Mouse (Mus musculus) cerebellum, postnatal 4 days (tissue): Measurements from ENCODE around the gene Ksr2.
"Not testable (repeated sequence)": the region's sequence is repeated elsewhere in the genome, so short reads cannot be mapped to it uniquely, and the experiment has no call there.

Source experiments
- DNase-seq, 2 experiments: peaks; one replicate each; pipeline ENCODE4 v3.0.0; 2022; ENCODE audit warnings: low spot score in 2 of 2, mixed read lengths in 1 of 2

Gene Ksr2

DNA sequence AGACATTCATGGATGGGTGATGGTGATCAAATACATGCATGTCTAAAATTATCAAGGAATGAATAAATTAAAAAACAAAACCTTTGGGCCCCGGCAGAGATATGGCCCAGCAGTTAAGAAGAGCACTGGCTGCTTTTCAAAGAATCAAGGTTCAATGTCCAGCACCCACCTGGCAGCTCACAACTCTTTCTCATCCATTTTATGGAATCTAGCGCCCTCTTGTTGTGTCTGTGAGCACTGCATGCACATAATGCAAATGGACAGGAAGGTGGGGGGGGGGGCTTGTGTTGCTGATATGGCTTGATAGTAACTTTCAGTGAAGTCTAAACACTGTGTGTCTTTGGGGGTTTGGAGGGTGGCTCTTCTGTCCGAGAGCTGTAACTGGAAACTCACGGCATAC lies 5.6 kb upstream of the Ksr2 start:
- DNase-seq = peak in 1 of 2 experiments; percentile 36

- DNase-seq = no peak
Measured at GRCm38 (mm10) chr5:117409369-117409768, 4.4 kb upstream of the Ksr2 start.

DNA sequence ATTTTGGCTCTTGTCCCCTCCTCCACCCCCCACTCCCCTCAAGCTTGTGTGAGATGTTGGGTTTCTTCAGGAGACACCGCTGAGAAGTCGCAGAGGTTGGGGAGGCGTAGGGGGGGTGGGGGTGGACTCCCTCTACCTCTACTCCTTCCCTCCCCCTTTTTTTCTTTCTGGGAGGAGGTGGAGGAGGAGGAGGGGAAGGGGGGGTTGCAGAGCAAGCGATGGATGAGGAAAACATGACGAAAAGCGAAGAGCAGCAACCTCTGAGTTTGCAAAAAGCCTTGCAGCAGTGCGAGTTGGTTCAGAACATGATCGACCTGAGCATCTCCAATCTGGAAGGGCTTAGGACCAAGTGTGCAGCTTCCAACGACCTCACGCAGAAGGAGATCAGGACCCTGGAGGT lies 811 bp downstream of the Ksr2 start:
- DNase-seq = no peak

DNA sequence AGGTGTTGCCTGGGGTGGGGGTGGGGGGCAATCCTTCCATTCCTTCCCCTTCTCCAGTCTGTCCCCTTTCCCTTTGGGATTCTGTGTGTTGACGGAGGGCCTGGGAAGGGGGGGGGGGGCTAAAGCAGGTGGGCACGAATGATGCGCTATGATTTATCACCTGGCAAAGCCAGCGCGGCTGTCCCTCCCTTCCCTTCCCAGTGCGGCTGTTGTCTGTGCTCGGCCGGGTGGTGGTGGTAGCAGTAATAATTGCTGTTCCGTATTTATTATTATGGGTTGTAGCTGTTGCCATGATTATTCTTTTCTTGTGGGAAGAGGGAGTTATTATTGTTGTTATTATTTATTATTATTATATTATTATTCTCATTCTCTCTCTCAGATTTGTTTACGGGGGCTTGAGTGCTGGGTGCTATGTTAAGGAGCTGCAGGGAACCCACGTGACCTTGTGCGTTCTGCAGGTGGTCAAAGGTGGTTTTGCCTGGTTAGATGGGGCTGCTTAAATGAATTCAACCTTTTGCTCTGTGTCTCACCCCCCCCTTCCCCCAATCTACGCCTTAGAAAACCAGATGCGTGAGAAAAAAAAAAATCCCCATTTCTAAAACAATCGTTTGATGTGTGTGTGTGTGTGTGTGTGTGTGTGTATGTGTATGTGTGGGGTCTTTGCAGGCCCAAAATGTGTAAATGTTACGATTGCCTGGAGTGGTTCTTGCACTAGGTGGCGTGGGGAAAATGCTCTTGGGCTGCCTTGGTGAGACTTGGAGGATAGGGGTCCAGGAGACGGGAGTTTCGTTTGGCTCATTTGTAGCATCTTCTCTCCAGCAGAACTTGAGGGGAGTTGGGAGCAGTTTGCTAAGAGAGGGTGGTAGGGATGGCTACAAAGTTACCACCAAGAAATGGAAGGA lies 1.5 kb downstream of the Ksr2 start:
- DNase-seq = no peak

DNA sequence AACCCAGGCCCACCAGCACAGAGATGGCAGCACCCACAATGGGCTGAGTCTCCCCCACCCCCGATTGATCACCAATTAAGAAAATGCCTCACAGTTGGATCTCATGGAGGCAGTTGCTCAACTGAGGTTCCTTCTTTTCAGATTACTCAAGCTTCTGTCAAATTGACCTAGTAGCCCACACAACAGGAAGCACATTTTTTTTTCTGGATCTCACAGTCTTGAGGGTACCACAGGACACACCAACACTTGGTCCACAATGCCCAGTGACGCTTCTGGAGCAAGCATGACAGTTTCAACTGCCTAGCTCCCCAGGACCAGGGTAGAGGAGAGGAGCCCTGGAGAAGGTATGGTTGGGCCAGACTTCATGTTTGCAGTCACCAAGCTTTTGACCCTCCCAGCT lies 3.6 kb downstream of the Ksr2 start:
- DNase-seq = no peak

GRCm38 (mm10) chr5:117433501-117433900 lies 19.7 kb downstream of the Ksr2 start:
- not testable (repeated sequence) for DNase-seq

GRCm38 (mm10) chr5:117440261-117440660 lies 26.5 kb downstream of the Ksr2 start:
- no peak for DNase-seq

- DNase-seq = no peak
Measured at GRCm38 (mm10) chr5:117441242-117441842, 27.5 kb downstream of the Ksr2 start.

DNA sequence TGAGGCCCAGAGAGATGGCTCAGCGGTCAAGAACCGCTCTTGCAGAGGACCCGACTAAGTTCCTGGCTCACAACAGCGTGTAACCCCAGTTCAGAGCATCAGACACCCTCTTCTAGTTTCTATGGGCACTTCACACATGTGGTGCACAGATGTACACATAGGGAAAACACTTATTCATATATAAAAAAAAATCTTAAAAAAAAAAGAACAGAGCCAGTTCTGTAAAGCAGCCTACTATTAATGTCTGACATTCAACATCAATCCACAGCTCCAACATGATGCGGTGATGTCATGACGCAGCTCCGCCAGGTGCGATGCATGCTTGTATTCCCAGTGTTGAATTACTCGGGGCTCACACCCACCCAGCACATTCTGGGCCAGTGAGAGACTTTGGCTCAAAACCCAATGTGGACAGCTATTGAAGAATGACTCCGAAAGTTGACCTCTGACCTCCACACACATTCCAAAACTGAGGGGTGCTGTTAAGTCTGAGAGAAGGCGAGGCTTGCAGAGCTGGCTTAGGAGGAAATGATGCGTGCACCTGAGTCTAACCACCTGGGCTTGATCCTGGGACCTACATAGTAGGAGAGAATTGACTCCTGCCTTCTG lies 28.5 kb downstream of the Ksr2 start:
- DNase-seq = no peak

- DNase-seq = no peak
Measured at GRCm38 (mm10) chr5:117443141-117443540, 29.3 kb downstream of the Ksr2 start.

- no peak for DNase-seq
Measured at GRCm38 (mm10) chr5:117443902-117444301, 30.1 kb downstream of the Ksr2 start.

GRCm38 (mm10) chr5:117447698-117448097 lies 33.9 kb downstream of the Ksr2 start:
- DNase-seq = no peak

GRCm38 (mm10) chr5:117452013-117452412 lies 38.2 kb downstream of the Ksr2 start:
- no peak for DNase-seq

DNA sequence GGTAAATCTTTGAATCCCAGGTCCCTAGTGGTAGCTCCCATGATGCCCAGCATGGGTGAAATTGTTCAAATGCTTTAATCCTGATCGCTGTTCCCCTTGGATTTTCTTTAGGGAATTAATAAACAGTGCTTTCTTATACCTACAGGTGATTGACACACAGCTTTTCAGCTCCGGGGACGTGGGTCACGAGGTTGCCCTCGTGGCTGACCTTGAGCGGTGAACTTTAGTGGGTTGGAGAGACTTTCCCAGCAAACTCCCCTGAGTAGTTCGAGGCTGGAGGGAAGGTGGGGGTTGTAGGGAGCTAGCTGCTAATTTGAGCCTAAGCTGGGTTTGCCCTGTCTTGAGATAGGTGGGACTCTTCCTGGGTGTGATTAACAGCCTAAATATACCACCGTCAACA lies 41.7 kb downstream of the Ksr2 start:
- no peak for DNase-seq

GRCm38 (mm10) chr5:117457121-117457520 lies 43.3 kb downstream of the Ksr2 start:
- no peak for DNase-seq

DNA sequence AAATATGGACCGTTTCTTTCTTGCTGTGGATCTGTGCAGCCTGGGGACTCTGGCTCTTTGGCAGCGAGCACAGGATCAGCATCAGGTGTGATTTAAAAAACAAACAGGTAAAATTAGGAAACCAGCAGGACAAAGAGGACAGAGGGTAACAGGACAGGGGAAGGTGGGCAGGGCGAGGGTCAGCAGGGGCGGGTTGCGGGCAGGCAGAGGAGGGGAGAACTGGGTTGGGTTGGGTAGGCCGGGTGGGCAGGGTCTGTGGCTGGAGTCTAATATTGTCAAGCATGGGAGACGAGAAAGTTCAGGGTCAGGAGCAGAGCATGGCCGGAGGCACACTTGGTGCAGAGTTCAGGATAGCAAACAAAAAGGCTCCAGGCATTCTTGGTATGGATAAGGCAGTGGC lies 43.8 kb downstream of the Ksr2 start:
- DNase-seq = no peak

DNA sequence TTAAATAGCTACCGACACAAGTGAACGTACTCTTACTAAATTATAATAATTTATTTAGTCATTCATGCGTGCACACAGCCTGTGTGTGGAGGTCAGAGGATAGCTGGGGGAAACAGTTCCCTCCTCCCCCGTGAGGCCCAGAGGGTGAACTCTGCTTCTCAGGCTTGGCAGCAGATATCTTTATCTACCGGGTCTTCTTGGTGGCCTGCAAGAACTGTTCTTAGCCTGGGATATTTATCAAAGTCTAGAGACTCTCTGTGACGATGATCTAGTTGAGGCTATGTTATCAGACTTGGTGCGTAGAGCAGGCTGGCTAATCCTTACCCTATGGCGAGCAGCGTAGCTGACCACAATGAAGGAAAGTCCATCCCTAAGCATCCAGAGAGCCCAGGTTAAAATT lies 45.1 kb downstream of the Ksr2 start:
- DNase-seq = no peak

DNA sequence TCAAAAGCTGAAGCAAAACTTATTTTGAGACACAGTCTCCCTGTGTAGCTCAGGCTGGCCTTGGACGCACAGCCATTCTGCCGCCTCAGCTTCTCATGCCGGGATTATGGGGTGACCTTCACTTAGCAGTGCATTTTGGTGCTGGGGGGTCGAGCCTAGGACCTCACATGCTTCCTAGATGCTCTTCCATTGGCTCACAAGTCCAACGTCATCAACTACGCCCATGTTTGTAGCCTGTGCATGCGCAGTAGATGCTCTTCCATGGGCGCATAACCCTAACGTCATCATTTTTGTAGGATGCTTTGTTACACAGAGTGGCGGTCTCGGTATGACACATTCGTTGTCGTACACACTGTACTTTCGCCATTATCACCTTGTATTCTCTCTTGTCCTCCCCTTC lies 46.5 kb downstream of the Ksr2 start:
- DNase-seq = no peak

DNA sequence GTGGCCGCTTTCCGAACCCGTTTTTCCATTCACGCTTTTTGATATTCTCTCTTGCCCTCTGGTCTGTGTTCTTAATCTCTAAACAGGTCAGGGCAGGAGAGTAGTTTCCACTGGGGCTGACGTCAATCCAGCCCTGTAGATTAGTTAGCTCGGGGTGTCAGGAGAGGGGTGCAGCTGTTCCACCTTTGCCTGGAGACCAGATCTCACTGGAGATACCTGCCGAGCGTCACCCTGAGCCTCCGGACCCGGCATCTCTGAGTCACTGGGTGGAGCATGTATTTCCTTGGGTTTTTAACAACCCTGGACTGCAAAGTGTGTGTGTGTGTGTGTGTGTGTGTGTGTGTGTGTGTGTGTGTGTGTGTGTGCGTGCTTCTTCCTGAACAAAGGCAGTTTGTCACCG lies 53.3 kb downstream of the Ksr2 start:
- no peak for DNase-seq

DNA sequence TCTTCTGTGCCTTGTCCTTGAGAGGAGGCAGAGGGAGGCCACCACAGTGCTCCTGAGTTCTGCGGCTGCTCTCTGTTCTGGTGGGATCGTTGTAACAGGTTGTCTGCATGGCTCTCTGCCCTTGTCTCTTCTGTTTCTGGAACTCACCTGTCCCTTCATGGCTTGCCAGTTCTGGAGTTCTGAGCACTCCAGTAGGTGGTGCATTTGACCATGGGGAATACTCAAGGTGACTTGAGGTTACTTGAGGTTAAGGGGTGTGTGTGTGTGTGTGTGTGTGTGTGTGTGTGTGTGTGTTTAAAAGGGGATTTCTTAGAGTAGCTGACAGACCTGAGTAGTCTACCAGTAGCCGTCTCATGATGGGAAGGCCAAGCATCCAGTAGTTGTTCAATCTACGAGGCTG lies 55.2 kb downstream of the Ksr2 start:
- no peak for DNase-seq

DNA sequence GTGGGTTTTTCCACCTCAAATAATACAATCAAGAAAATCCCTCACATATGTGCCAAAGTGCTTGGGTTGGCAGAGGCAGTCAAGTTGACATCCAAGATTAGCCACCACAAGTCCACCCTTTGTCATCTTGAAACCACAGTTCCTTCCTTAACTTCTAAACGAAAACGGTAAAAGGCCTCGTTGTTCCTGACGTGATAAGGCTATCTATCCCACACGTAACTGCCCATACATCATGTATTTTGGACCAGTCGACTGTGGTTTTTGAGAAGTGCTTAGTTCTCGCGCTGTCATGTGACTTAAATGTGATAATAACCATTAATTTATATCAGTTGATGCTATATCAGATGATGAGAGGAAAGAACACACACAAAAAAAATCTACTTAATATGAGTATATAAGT lies 55.8 kb downstream of the Ksr2 start:
- no peak for DNase-seq

- no peak for DNase-seq
Measured at GRCm38 (mm10) chr5:117481162-117481561, 67.4 kb downstream of the Ksr2 start.

GRCm38 (mm10) chr5:117481586-117481985 lies 67.8 kb downstream of the Ksr2 start:
- DNase-seq = no peak
